Mouse (Mus musculus) bone marrow, adult 2 months (tissue): Measurements from ENCODE around the gene Amz1. TPM values are rescaled to one million over a fixed set of nuclear protein-coding genes. Genes with fewer than 3 reads are reported as not detected.
A peak's percentile ranks its signal among the peaks of the same experiment; 100 is the strongest.

Source experiments
- H3K27ac ChIP-seq: fragments of 200-500 bp; 2 replicates; pipeline ENCODE4 v1.5.1; 2012; ENCODE audit warnings: low read depth, mild to moderate bottlenecking, control low read depth, inconsistent platforms, low read length; ENCODE audit not compliant: control insufficient read depth, poor library complexity, insufficient read depth
- H3K4me1 ChIP-seq: fragments of 200-500 bp; 2 replicates; pipeline ENCODE4 v1.6.1; 2011; ENCODE audit warnings: low read length; ENCODE audit not compliant: control insufficient read depth, insufficient read depth
- H3K4me3 ChIP-seq: fragments of 200-500 bp; replicated peaks from 2 replicates; pipeline ENCODE3; 2011; ENCODE audit warnings: mild to moderate bottlenecking, low read depth, low read length, control low read depth; ENCODE audit not compliant: control insufficient read depth
- CTCF ChIP-seq: fragments of 200-500 bp; IDR thresholded peaks from 2 replicates; pipeline ENCODE4 v1.5.1; 2011; ENCODE audit warnings: low read length, control low read depth; ENCODE audit not compliant: control insufficient read depth, insufficient read depth
- POLR2A ChIP-seq: fragments of 200-500 bp; IDR thresholded peaks from 2 replicates; pipeline ENCODE4 v1.6.1; 2011; ENCODE audit warnings: low read depth, mild to moderate bottlenecking, control low read depth, low read length, borderline replicate concordance; ENCODE audit not compliant: control insufficient read depth
- whole genome bisulfite sequencing: fragments of 180-500 bp; shearing (Covaris S2); methylation state at CpG from one replicate; pipeline ENCODE4 v1.1.7; 2018; 5-methylcytosine and 5-hydroxymethylcytosine counted together
- polyA plus RNA-seq: library from polyadenylated mRNA; stranded (reverse); fragments of >200 nt; gene quantifications from 2 replicates; pipeline ENCODE4 v1.2.4, GENCODE M21; 2011; ENCODE audit warnings: low replicate concordance; ENCODE audit not compliant: missing spikeins, insufficient read depth, insufficient read length

The Amz1 gene
- polyA plus RNA-seq, 1 experiment, result 2.7 TPM

DNA sequence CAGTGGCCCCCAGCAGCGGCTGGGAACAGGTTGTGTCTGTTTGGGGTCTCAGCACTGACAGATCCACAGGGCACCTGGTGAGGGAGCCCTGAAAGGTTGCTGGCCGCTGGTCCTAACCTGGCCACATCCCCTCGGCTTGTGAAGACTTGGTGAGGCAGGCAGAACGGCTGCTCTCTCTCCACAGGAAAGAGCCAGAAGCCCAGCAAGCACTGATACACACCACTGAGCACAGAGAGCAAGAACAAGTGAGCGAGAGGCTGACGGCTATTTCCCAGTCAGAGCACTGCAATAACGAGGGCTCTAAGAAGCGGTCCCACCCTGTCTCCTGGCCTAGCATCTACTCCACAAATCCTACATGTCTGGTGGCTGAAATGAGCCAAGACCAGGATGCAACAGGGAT lies 34.9 kb downstream of the Amz1 start:
- Histone ChIP-seq H3K27ac (no peak overlapping the region), H3K4me1 (peaks cover 4% of the 10 kb centered on the region), H3K4me3 (no peak overlapping the region)
- TF ChIP-seq POLR2A (no peak), CTCF (no peak)
- WGBS, result 85% methylated on average over 8 of the region's 8 CpGs

GRCm38 (mm10) chr5:140762540-140762939 lies 38.6 kb downstream of the Amz1 start:
- Histone ChIP-seq H3K4me3 (no peak overlapping the region), H3K27ac (no peak overlapping the region), H3K4me1 (peaks cover 11% of the 10 kb centered on the region)
- TF ChIP-seq CTCF, result no peak
- no peak for TF ChIP-seq POLR2A
- 83% methylated on average over 4 of the region's 4 CpGs for WGBS

DNA sequence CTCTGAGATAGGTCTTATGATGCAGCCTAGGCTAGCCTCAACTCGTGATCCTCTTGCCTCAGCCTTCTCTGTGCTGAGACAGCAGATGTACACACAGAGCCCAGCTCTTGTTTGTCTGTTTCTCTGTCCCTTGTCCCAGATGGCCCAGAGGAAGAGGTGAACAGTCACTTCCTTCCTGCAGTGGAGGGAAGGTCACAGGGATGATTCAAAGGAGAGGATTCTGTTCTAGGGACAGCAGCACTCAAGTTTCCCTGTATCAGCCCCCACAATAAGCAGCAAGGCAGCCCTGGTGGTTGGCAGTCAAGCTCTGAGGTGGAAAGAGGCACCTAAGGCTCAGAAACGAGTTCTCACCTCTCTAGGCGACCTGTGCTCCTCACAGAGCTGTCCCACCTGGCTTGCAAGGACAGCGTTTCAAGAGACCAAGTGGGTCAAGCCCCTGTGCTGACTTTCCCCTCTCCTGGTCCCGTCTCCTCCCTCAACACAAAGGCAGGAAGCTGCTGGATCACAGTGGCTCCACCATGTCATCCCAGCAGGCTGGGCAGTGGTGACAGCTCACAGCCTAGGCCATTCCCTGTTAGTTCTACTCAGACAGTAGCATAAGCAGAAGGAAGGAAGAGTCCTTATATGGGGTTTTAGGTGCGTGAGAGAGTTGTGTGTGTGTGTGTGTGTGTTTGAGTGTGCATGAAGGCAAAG lies 41.1 kb downstream of the Amz1 start:
- peaks cover 13% of the 10 kb centered on the region for H3K4me1 ChIP-seq
- 25% methylated on average over 6 of the region's 6 CpGs for WGBS
- peak overlapping the region; percentile 35 for H3K27ac ChIP-seq
- H3K4me3 ChIP-seq, result no peak overlapping the region
- TF ChIP-seq POLR2A, result no peak
- TF ChIP-seq CTCF, result no peak

- TF ChIP-seq POLR2A (no peak), CTCF (no peak)
- Histone ChIP-seq H3K4me1 (peaks cover 13% of the 10 kb centered on the region), H3K4me3 (no peak overlapping the region), H3K27ac (no peak overlapping the region)
- 86% methylated on average over 4 of the region's 4 CpGs for WGBS
Measured at GRCm38 (mm10) chr5:140766566-140766965, 42.6 kb downstream of the Amz1 start.

GRCm38 (mm10) chr5:140767704-140768141 lies 43.8 kb downstream of the Amz1 start:
- TF ChIP-seq POLR2A, result no peak
- TF ChIP-seq CTCF, result no peak
- no peak overlapping the region for H3K4me3 ChIP-seq
- H3K27ac ChIP-seq, result peak overlapping the region; percentile 60
- 46% methylated on average over 9 of the region's 9 CpGs for WGBS
- peaks cover 13% of the 10 kb centered on the region for H3K4me1 ChIP-seq

DNA sequence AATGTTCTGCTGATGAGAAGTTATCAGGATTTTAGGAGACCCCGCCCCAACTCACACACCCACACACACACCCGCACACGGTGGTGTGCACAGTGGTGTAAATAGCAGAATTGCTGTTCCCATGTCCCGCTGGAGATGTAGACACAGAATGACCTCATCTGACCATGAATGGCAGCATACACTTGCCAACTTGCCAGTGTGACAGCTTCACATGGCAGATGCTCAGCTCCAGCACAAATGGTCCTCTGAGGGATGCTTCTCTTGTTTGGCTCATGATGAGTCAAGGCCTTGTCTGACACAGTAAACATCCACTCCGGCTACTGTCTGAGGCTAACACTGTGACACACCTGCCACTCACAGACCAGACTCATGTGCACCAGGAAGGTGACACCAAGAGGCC lies 44.4 kb downstream of the Amz1 start:
- 69% methylated on average over 5 of the region's 5 CpGs for WGBS
- Histone ChIP-seq H3K4me3 (no peak overlapping the region), H3K27ac (no peak overlapping the region), H3K4me1 (peaks cover 11% of the 10 kb centered on the region)
- no peak for TF ChIP-seq CTCF
- no peak for TF ChIP-seq POLR2A

DNA sequence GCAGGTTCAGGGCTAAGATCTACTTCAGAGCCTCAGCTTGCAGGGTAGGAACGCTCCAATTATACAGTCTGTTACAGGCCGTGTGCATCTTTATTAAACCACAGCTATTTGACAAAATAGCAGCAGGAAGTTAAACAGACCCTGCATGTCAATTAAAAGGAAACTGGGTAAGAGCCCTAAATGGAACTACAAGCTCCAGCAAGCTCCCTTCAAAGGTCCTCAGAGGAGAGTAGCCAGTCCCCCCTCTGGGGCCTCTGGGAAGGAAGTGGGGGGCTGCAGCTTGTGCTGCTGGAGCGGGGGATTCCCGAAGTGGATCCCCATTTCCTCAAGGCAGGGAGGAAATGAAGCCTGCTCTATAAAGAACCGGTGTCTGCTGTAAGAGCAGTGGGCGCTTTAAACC lies 47.7 kb downstream of the Amz1 start:
- Histone ChIP-seq H3K27ac (peak overlapping the region; percentile 43), H3K4me1 (peaks cover 2% of the 10 kb centered on the region; the same call in 1 of the 2 replicates), H3K4me3 (no peak overlapping the region)
- no peak for TF ChIP-seq CTCF
- TF ChIP-seq POLR2A, result no peak
- 12% methylated on average over 6 of the region's 6 CpGs for WGBS

- TF ChIP-seq CTCF (no peak), POLR2A (no peak)
- Histone ChIP-seq H3K4me3 (no peak overlapping the region), H3K4me1 (peaks cover 2% of the 10 kb centered on the region; the same call in 1 of the 2 replicates), H3K27ac (peak overlapping the region; percentile 43; the same call in 1 of the 2 replicates)
- 4% methylated on average over 7 of the region's 7 CpGs for WGBS
Measured at GRCm38 (mm10) chr5:140772158-140772557, 48.2 kb downstream of the Amz1 start.
